Mouse (Mus musculus): ENCODE measurements around the gene Nbea. TPM values are rescaled to one million over a fixed set of nuclear protein-coding genes. Genes with fewer than 3 reads are reported as not detected.
"Not testable (repeated sequence)": the region's sequence is repeated elsewhere in the genome, so short reads cannot be mapped to it uniquely, and the experiment has no call there.

Gene Nbea
- total RNA-seq, 2 experiments from 2014 or later = 12.5 to 15.4 TPM

DNA sequence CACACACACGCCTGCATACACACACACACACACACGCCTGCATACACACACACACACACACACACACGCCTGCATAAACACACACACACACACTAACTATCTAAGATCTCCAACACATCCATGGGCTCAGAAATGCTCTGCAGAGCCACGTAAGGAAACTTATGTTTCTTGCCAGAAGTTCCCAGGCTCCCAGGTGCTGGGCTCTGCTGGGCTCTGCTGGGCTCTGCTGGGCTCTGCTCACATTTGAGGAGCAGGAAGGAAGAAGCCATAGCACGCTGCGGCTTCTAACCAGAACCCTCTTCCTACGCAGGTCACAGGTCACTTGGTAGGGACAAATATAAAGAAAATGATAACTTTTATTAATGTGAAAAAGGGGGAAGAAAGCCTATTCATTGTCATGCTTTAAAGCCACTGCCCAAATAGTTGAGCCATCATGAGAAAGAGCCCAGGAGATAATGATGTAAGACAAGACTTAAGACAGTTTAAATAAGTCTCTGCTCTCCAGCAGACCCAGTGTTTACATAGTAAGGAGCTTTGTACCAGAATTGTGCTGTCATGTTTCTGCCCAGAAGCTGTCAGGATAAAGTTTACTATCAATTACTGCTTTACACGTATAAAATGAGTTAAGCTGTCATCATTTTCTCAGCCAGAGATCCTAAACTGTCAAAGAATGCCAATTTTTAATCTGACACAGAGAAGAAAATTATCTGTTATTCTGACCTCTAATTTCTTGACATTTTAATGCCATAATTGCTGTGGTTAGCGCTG lies 521.6 kb downstream of the Nbea start:
- DNase-seq = peak; percentile 21

DNA sequence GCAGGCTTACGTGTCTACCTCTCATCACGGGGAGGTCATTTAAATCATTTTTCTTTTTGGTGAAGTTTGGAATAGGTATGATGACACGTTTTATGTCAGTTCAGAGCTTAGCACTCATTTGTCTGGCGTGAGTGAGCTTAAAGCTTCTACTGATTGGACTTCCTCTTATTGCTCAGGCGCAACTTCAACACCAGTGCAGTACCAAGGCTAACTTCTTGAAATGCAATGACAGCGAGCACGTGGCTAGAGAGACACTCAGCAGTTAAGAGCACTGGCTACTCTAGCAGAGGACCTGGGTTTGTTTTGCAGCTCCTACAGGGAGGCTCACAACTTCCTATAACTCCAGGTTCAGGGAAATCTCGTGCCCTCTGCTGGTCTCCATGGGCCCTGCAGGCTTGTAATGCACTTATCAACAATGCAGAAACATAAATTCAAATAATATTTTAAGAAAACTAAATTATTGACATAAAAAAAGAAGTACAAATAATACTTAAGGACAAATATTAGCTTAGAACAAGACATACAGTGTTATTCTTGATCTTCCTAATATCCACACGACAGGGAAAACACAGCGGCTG lies 523.2 kb downstream of the Nbea start:
- DNase-seq = no peak

DNA sequence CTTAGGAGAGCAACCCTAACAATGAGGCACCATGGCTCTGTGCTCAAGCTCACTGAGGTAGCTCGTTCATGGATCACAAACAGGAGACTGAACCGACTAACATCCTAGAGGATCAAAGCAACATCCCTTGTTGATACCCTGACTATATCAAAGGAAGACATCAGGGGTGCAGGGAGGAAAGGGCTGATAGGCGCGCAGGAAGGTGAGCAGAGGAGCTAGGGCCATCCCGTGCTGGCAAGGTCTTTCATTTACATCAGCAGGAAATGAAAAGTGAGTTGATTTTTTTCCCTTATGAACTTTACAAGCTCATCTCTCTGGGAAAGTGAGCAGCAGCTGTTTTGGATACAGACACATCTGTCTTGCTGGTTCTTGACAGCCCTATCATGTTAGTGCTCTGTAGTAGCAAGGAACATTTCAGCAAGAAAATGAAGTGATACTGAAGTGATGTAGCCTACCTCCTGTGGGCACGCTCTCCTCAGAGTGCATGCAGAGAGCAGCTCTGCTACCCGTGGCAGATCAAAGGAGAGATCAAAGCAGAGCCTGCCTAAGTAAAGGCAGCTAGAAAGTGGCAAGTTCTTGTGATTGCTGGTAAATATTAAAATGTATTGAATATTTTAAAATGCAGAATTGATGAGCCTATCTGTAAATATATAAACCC lies 523.8 kb downstream of the Nbea start:
- no peak for DNase-seq

DNA sequence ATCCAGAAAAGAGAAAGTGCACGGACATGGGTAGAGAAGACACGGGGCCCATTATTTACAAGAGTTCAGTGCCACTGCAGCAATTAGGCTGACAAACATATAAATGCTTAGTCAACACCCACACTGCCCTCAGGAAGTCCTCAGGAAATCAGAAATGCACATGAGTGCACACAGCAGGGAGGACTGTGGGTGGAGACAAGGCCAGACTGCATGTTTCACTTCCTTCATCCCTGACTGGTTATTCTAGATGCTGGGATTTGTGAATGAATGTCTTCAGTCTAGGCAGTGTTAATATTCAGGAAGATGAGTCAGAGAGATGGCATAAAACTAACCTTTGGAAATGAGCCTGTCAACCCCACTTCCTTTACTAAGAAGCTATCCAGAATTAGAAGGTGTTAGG lies 531.2 kb downstream of the Nbea start:
- DNase-seq = no peak

DNA sequence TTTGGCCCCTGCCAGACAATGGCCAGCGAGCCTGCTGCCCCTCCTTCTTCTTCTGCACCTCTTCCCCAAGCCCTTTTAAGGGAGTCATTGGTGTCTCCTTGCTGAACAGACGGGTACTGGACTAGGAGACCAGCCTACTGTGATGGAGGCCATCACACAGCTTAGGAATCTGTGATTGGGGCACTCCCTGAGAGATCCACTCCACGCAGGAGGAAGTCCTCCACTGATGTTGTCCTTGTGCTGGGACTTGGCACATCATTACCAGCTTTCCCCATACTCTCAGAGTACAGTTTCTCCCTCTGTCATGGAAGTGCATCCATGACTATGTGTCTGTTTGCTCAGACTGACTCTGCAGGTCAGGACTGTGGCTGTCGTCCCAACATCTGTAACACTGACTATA lies 531.6 kb downstream of the Nbea start:
- no peak for DNase-seq

DNA sequence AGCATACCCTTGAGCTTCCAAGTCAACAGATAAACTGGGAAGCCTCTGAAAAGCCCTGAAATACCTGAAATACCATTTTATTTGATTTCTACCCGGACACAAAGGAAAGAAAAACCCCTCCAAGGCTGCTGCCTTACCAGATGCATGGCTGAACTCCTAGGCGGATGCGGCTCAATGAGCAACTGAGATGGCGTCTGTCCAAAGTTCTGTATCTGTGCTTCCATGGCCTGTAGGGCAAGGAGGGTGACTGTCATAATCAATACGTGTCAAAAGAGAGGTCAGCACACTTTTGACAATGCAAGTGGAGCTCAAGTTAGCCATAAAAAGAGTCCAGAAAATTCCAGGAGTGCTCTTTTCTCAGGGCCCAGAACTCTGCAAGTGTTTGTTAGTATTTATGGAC lies 534.0 kb downstream of the Nbea start:
- DNase-seq = no peak

DNA sequence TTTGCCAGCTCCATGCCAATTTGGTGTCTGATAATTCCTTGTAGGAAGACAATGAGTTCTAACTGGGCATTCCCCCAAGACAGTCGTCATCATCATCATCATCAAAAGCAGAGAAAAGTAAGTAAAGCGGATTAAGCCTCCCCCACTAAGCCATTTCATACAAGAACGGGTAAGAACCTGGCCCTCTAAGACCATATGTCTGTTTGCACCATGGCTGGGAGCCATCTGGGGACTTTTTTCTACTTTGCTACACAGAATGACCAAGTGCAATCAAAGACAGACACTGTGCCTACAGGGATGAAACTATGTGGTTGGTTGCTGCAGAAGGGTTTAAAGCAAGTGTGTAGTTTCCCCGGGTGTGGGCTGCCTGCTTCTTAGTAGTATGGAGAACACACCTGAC lies 535.2 kb downstream of the Nbea start:
- no peak for DNase-seq

DNA sequence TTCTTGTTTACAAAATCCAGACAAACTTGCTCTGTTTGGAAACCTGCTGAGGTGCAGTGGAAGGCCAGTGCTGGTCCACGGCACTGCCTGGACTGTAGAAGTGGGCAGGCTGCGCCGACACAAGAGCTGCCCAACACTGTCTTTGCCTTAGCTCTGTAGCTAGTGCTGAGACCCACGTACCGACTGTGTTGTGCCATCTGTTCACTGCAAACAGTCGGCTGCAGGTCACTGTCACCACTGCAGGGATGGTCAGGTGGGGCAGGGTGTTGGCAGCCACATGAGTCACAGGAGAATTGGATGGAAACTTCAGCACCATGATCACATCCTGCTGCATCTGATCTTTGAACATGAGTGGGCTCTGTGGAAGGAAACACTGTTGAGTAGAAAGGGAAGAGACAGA lies 536.3 kb downstream of the Nbea start:
- DNase-seq = no peak

DNA sequence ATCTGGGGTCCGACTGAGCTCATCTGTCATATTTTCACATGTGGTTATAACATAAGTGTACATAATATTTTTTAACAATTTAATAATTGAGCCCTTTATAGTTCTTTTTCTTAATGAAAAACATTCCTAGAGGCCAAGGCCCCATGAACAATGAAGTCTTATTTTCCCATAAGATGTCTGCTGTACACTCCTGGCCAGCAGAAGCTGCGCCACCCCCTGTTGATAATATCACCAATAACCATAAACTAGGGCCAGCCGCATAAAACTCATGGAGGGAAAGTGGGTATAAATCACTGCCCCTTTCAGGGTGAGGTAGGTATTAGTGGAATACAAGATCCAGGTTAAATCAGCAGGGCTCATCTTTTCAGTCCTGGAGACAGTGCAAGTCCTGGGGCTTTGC lies 537.1 kb downstream of the Nbea start:
- no peak for DNase-seq

DNA sequence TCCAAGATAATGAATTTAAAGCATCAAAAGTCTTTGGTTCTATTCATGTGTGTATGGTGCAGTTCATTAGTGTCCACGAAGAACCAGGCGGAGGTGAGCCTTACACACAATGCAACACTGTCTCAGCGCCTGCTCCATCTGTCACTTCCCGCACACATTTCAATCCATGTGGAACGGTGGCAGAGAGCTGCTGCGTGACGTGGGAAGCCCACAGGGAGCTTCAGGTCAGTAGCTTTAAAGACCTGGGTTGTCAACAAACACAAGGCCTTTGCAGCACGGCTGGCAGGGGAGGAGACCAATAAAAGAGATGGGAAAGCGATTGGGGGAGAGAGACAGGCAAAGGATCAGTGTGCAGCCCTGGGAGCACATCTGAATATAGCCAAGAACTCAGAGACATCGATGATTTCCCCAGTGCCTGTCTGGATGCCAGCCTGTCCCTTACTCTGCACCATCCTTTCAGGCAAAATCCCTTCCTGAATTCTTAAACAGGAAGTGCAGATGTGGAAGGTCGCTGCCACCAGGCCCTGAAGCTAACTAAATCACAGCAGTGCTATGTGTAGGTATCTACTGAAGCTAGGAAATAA lies 539.4 kb downstream of the Nbea start:
- no peak for DNase-seq

DNA sequence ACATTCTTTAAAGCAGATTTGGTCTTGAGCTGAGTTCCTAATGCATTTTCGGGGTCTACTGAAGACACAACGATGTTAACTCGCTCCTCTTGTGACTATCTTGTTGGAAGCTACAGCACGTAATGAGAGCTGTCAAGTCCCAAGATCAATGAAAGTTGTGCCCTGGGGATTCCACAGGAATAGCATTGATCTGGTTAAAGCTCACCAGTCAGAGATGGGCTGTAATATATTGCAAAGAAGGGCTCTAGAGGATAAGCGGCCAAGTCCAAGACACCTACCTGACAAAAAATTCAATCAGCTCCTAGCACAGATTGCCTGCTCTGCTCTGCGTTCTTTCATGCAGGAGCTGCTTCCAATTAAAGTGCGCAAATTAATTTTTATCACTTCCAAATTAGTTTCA lies 545.8 kb downstream of the Nbea start:
- DNase-seq = no peak

DNA sequence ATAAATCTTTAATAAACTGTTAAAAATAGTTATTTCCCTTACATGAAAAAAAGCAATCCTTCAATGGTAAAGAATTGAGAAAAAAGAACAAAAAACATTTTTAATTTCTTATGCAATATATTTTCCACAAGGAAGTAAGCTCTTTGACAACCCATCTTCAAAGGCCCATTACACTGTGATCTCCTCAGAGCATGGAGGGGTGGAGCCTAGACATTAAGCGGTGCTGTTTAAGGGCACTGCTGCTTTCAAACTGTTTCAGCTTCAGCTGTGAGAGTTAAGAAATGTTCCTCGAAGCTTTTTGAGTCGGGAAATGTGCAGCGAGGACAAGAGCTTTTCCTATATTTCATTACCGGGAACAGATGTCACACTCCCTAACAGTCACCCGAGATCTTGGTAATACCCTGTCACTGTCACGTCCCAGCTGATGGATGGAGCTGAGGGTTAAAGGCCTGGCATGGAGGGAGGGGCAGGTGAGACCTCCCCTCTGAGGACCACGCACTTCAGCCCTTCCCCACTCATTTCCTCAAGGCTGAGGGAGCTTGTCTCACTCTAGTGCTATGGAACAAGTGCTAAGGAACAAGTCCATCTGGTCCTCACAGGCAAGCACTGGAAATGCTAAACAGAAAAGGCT lies 547.8 kb downstream of the Nbea start:
- DNase-seq = no peak

DNA sequence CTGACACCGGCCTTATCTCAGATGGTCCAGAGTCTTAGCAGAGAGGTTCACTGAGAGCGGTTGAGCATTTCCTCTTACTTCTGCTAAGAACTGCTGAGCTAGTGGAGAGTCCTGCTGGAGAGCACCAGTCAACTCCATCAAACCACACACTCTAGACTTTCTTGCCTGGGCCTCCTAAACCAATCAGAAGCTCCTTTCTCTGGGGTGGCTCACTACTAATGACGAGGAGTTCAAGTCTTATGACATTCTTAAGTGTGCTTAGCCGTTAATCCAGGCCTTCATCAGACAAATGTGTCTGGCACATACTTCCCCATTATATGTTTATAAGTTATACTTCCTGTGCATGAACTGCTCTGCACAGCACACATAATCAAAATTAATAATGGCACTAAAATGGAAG lies 556.4 kb downstream of the Nbea start:
- no peak for DNase-seq

DNA sequence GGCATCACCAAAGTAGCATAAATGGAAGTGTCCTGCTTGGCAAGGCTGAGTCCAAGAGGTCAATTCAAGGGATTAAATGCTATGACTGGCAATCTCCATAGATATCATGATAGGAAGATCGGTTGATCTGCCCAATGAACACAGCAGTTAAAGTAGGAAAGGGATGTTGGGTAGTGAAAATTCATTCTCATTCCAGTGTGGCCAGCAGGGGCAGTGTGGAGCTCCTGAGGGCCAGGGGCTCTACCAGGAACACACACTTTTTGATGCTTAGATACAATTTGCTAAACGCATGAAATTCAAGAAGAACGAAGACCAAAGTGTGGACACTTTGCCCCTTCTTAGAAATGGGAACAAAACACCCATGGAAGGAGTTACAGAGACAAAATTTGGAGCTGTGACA lies 561.5 kb downstream of the Nbea start:
- not testable (repeated sequence) for DNase-seq

DNA sequence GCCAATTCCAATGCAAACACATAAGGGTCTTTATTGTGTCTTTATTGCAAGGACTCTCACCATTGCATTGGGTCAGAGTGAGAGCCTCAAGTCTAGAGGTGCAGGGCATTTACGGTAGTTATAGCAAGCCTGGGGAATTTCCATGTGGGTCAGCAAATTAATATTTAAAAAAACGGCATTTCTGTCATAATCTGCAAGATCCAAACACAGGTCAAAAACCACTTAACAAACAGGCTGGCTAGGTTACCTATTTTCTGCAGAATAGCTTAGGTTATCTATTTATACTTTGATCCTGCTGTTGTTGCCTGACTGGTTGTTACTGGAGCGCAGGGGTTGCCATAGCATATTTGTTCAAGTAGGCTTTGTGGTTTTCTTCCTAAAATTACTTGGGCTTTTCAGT lies 565.1 kb downstream of the Nbea start:
- no peak for DNase-seq

DNA sequence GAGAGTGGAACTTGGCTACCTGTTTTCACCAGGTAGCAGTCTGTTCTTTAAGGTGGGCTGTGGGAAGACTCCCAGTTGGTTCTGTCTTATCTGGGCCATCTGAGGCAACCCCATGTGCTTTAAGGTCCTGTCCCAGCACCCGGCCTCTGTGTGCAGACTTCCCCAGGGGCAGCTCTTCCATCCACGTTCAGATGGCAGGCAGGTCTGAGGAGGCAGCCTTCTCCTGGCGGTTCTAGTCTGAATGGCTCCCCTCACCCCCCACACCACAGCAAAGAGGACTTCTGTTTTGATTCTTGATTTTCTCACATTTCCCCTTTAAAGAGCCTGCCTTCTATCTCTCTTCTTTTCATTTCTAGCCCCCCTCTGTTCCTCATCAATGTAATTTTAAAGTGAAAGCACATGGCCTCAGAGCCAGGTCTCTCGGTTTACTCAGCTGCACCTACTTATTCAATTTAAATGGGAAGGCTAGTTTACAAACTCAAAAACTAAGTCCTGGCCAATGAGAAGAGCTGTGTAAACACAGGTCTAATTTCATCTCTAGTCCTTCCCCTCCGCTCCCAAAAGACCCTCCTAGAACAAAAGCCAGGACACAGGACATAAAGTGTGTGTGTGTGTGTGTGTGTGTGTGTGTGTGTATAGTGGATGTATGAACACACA lies 570.9 kb downstream of the Nbea start:
- DNase-seq = no peak

DNA sequence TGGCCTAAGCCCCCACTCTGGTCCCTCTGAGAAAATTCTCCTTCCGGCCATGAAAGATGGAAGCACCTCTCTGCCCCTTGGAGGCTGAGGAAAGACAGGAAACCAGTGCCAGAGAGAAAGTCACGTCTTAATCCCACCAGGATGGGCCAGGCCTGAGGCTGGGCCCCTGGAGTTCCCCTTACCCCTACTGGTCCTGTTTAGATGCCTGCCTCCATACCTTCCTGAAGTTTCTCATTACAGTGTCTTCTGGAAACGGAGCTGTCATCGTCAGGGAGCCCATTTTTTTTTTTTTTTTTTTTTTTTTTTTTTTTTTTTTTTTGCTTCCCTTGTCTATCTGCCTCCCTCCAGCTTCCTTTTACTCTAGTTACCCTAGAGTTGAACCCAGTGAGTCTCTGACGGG lies 571.5 kb downstream of the Nbea start:
- no peak for DNase-seq

DNA sequence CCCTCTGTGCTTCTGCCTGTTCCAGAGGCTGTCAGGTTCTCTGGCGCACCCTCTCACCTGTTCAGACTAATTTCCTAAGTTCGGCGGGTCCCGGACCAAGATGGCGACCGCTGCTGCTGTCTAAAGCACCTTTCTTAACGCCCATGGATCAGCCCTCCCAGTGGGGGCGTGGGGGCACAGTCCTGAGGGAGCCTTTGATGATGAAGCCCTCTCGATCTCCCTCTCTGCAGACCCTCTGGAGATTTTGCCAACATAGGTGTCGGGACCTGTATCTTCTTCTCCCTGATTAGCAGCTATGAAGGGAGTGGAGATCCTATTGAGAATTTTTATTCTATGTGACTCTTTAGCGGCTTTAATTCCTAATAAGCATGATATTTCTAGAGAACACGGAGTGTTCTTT lies 573.3 kb downstream of the Nbea start:
- DNase-seq = no peak

DNA sequence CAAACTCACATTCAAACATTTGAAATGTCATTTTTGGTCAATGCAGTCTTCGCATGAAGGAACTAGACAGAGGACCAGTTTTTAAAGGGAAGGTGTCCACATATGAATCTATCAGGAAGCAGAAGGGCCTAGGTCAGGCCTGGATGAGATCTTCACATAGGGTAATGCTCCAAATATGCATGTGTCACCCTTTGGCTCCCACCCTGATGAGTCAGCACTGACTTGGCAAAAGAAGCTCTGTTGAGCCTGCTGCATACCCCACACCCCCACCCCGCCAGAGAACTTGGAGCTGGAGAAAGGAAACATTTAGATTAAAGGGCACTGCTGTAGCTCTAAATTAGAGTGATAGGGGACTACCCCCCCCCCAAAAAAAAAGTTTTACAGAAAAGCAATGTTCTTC lies 583.2 kb downstream of the Nbea start:
- DNase-seq = peak; percentile 65

DNA sequence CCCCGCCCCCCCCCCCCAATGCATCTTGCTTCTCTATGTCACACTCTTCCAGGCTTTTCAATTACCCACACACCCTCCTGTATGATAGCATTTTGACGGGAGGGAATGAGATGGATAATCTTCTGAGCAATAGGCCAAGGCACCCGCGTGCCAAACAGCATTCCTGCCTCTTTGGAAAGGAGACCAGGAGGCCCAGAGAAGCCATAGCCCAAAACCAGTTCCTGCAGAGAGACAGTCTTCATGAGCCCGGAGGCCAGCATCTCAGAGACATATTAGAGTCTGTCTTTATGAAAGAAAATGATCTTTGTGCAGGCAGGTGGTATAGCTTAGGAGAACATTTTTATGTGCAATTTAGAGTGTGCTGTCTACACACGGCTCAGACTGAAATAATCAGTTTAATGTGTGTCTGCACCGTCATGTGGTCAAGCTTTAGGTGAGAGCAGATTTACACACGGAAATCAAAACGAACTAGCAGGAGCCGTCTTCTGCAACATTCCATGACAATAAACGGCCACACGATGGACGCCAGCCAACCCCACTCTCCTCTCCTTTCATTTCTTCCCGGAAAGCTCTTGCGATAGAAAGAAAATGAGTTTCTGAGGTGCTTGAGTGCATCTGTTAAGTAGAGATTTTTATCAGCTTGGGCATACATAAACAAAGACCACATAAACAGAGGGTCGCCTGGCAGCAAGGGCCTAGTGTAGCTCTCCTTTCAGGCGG lies 584.0 kb downstream of the Nbea start:
- DNase-seq = peak; percentile 49

DNA sequence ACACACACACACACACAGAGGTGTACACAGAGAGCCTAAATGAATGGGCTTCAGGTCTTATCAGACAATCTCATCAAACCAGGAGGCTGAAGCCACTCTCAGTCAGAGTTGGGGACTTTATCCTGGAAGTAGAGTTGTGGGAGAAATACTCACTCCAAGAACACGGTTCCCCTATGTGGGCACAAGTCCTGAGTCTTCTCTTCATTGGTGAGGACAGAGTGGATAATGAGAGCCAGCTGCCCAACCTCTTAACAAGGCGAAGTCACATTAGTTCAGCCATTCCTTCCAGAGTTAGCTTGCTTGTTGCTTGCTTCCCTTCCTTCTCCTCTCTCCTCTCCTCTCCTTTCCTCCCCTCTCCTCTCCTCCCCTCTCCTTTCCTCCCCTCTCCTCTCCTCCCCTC lies 584.8 kb downstream of the Nbea start:
- no peak for DNase-seq

DNA sequence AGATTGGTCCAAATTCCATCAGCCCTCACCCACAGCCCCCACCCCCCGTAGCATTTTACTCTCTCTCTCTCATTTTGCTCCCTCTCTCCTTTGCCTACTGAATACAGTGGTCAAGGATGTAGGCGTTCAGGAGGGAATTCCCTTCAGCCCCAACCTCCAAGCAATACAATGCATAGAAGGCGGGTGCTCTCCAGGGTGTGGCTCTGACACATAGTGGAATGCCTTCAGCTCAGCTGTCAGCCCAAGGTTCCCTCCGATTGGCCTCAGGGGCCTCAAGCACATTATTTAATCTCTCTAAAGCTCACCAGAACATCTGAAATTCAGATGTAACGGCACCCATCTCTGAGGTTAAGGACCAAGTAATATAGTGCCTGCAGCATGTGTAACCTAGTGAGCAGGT lies 590.2 kb downstream of the Nbea start:
- DNase-seq = no peak

All from gastrocnemius, postnatal 10 days (tissue).